Mouse (Mus musculus) liver, adult 2 months (tissue): ENCODE data around the gene Casz1.

Experiments used
- CTCF ChIP-seq: fragments of 200-500 bp; IDR thresholded peaks from 2 replicates; pipeline ENCODE4 v1.5.1; 2011; ENCODE audit warnings: low read depth, low read length, control low read depth
- POLR2A ChIP-seq: fragments of 200-500 bp; IDR thresholded peaks from 2 replicates; pipeline ENCODE4 v1.6.1; 2011; ENCODE audit warnings: low read length, control low read depth; ENCODE audit not compliant: insufficient read depth; ENCODE audit errors: extremely low read depth

- TF ChIP-seq CTCF = no peak
- TF ChIP-seq POLR2A = no peak
These were observed 12.3 kb downstream of the Casz1 start for GRCm38 (mm10) chr4:148816556-148816955.
